Mouse (Mus musculus) forebrain, embryonic 13.5 days (tissue): Measurements from ENCODE around the gene Arpc4. TPM values are rescaled to one million over a fixed set of nuclear protein-coding genes. Genes with fewer than 3 reads are reported as not detected.

ENCODE experiments used
- ATAC-seq: fragments of 200-750 bp; cut with Nextera tagmentation; 2 replicates; pipeline ENCODE4 v1.8.0; 2017
- H3K27ac ChIP-seq: fragments of 300-500 bp; sonication (generic); 2 replicates; pipeline ENCODE4 v1.5.1; 2015; ENCODE audit warnings: inconsistent platforms, mild to moderate bottlenecking, moderate library complexity
- H3K27me3 ChIP-seq: fragments of 300-500 bp; sonication (generic); 2 replicates; pipeline ENCODE4 v1.6.1; 2015; ENCODE audit warnings: mild to moderate bottlenecking, inconsistent platforms
- H3K36me3 ChIP-seq: fragments of 300-500 bp; sonication (generic); 2 replicates; pipeline ENCODE4 v1.6.1; 2015; ENCODE audit warnings: mild to moderate bottlenecking, inconsistent platforms; ENCODE audit not compliant: poor library complexity, severe bottlenecking
- H3K4me1 ChIP-seq: fragments of 300-500 bp; sonication (generic); 2 replicates; pipeline ENCODE4 v1.6.1; 2015; ENCODE audit warnings: inconsistent platforms
- H3K4me2 ChIP-seq: fragments of 300-500 bp; sonication (generic); 2 replicates; pipeline ENCODE4 v1.6.1; 2015; ENCODE audit warnings: inconsistent platforms, mild to moderate bottlenecking, moderate library complexity
- H3K4me3 ChIP-seq: fragments of 300-500 bp; sonication (generic); 2 replicates; pipeline ENCODE4 v1.5.1; 2015; ENCODE audit warnings: mild to moderate bottlenecking, inconsistent platforms
- H3K9ac ChIP-seq: fragments of 300-500 bp; sonication (generic); 2 replicates; pipeline ENCODE4 v1.6.1; 2015; ENCODE audit warnings: mild to moderate bottlenecking, inconsistent platforms
- H3K9me3 ChIP-seq: fragments of 300-500 bp; sonication (generic); replicated peaks from 2 replicates; pipeline ENCODE4 v1.6.1; 2016; ENCODE audit warnings: inconsistent platforms
- WGBS: fragments of 180-500 bp; shearing (Covaris S2); methylation state at CpG from one replicate; pipeline ENCODE4 v1.1.7; 2015; 5-methylcytosine and 5-hydroxymethylcytosine counted together
- microRNA-seq: library from miRNA; unstranded; fragments of <30 nt; microRNA quantifications from one replicate; pipeline ENCODE4, GENCODE M21; 2016
- polyA plus RNA-seq: library from polyadenylated mRNA; unstranded; fragments of >200 nt; fragmentation: Nextera tagmentation; extraction: Ambion mirVana; gene quantifications from 2 replicates; pipeline ENCODE4 v1.2.1, GENCODE M21; 2015

The Arpc4 gene
- polyA plus RNA-seq, 1 experiment from 2014 or later, result 368 TPM

DNA sequence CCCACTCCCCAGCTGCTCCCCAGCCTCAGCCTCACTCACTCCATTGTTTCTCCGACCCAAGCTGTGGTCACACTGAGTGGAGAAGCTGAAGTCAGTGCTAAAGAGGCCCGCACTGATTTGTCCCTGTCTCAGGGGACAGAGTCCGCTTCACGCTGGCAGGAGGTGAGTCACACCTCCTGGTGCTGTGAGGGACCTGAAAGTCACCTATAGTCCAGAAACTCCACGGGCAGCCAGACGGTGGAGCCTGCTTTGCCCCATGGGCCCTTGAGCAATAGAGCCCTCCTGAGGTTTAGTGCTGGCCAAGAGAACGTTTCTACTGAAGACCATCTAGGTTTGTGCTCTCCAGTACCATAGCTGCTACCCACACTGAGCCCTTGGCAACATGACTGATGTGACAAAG, 56.8 kb downstream of the Arpc4 start:
- Histone ChIP-seq H3K27ac (no peak overlapping the region), H3K36me3 (no peaks in the 10 kb centered on the region), H3K4me3 (no peak overlapping the region), H3K9me3 (no peaks in the 10 kb centered on the region), H3K9ac (no peak overlapping the region), H3K27me3 (no peaks in the 10 kb centered on the region), H3K4me2 (no peak overlapping the region), H3K4me1 (no peaks in the 10 kb centered on the region)
- ATAC-seq, result no peak
- 70% methylated on average over 7 of the region's 7 CpGs for WGBS

DNA sequence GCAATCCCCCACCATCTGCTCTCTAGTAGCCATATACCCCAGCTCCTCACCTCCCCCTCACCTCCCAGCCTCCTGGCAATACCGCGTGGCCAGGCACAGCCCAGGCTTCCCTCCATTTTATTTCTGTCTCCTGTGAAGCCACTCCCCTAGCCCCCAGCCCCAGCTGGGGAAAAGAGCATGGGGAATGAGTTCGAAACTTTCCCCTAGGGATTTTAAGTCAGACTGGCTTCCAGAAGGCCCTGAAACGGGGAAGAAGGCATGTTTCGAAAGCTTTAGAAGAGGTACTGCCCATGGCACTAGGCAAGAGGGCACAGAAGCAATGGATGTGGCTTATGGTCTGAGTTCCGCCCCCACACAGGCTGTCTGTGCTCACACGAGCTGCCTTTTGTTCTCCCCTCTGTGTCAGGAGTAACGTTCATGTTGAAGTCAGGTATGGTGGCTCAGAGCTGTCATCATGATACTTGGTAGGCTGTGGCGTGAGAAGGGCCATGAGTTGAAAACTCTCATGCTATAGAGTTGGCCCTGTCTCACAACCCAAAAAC, 57.8 kb downstream of the Arpc4 start, which contains the start of gene Cidec:
Gene Cidec (minus strand): TSS at position 97 of the 542 bp plus-strand sequence.
- ATAC-seq, result no peak
- no peak within 1 kb of the TSS for H3K27ac ChIP-seq
- H3K4me1 ChIP-seq, result no peaks in the 10 kb centered on the region
- H3K4me2 ChIP-seq, result no peak within 1 kb of the TSS
- H3K9ac ChIP-seq, result no peak within 1 kb of the TSS
- no peaks in the 10 kb centered on the region for H3K36me3 ChIP-seq
- H3K4me3 ChIP-seq, result no peak within 1 kb of the TSS
- no peaks in the 10 kb centered on the region for H3K9me3 ChIP-seq
- WGBS, result 81% methylated on average over 9 of the region's 9 CpGs
- H3K27me3 ChIP-seq, result no peaks in the 10 kb centered on the region

DNA sequence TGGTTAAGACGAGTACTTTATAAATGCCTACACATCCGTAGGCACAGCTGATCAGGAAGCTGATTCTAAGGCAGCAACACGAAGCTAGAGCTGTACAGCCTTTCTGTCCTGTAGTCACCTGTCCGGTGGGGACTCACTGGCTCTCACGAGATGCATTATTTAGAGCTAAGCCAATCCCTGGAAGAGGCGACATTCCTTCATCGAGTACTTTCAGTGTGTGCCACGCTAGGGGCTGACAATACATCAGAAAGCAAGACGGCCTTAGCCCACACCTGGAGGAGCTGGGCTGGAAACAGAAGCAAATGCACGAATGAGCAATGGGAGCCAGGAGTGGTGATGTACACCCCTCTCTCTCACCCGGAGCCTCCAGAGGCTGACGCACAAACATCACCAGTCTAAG, 59.2 kb downstream of the Arpc4 start:
- H3K4me1 ChIP-seq, result no peaks in the 10 kb centered on the region
- H3K4me3 ChIP-seq, result no peak overlapping the region
- no peak overlapping the region for H3K9ac ChIP-seq
- H3K9me3 ChIP-seq, result no peaks in the 10 kb centered on the region
- 78% methylated on average over 12 of the region's 12 CpGs for WGBS
- H3K36me3 ChIP-seq, result no peaks in the 10 kb centered on the region
- H3K4me2 ChIP-seq, result no peak overlapping the region
- no peak overlapping the region for H3K27ac ChIP-seq
- ATAC-seq, result no peak
- no peaks in the 10 kb centered on the region for H3K27me3 ChIP-seq

DNA sequence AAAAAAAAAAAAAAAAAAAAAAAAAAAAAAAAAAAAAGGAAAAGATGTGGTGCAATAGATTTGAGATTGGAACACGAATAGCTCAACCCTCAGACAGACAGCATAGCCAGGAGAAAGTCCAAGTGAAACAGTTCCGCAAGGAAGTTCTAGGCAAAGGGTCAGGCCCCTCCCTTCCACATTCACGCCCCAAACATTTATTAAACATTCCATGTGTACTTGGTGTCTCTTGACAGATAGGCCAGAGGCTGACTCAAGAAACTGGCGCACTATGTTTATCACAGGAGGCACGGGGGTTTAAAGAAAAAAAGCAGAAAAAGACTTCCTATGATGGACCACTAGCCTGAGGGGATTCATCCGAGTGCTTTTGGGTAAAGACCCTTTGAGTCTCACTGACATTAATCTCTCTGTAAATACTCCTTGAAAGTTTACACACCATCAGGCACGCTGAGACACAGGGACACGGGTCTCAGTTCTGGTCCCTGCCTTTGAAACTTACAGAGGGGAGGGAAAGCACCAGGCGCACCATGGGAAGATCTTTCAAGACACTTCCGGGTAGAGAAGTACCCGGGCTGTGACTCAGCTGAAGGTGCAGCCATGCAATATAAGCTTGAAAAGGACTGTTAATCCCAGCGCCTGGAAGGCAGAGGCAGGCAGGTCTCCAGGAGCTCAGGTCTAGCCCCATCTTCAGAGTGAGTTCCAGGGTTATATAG, 61.0 kb downstream of the Arpc4 start:
- H3K27me3 ChIP-seq, result no peaks in the 10 kb centered on the region
- WGBS, result 64% methylated on average over 12 of the region's 12 CpGs
- H3K4me2 ChIP-seq, result no peak overlapping the region
- H3K9ac ChIP-seq, result no peak overlapping the region
- no peaks in the 10 kb centered on the region for H3K9me3 ChIP-seq
- no peak for ATAC-seq
- no peaks in the 10 kb centered on the region for H3K36me3 ChIP-seq
- peaks cover 10% of the 10 kb centered on the region for H3K4me1 ChIP-seq
- no peak overlapping the region for H3K27ac ChIP-seq
- H3K4me3 ChIP-seq, result no peak overlapping the region

Small RNA genes within 50 kb of the gene (microRNA-seq; reads per million reads assigned to microRNA genes)
- not detected for gene Gm24387

Other genes starting within 250 kb of the Arpc4 start
- 29.6 and 33.8 TPM in 2 replicates for gene Lhfpl4, start 182.7 kb upstream of the Arpc4 start, polyA plus RNA-seq
- gene Mtmr14, start 140.3 kb upstream of the Arpc4 start, polyA plus RNA-seq, result 42.5 and 45.4 TPM in 2 replicates
- gene Cpne9, start 95.8 kb upstream of the Arpc4 start, polyA plus RNA-seq, result 0.39 and 0.68 TPM in 2 replicates
- 20.0 and 21.5 TPM in 2 replicates for gene Brpf1, start 71.0 kb upstream of the Arpc4 start, polyA plus RNA-seq
- 11.4 and 13.3 TPM in 2 replicates for gene Ogg1, start 51.1 kb upstream of the Arpc4 start, polyA plus RNA-seq
- 56.1 and 62.7 TPM in 2 replicates for gene Camk1, start 34.1 kb upstream of the Arpc4 start, polyA plus RNA-seq
- gene Tada3, start 232 bp upstream of the Arpc4 start, polyA plus RNA-seq, result 65.4 and 70.6 TPM in 2 replicates
- 6.7 and 7.6 TPM in 2 replicates for gene Ttll3, start 11.1 kb downstream of the Arpc4 start, polyA plus RNA-seq
- gene Rpusd3, start 41.2 kb downstream of the Arpc4 start, polyA plus RNA-seq, result 20.8 and 24.4 TPM in 2 replicates
- gene Cidec, start 57.6 kb downstream of the Arpc4 start, polyA plus RNA-seq, result not detected in 2 replicates
- 86.0 and 92.1 TPM in 2 replicates for gene Jagn1, start 64.5 kb downstream of the Arpc4 start, polyA plus RNA-seq
- gene Il17re, start 80.4 kb downstream of the Arpc4 start, polyA plus RNA-seq, result 0.05 TPM in 1 of 2 replicates, not detected in the other
- gene Il17rc, start 93.3 kb downstream of the Arpc4 start, polyA plus RNA-seq, result 0.84 and 1.4 TPM in 2 replicates
- 47.4 and 47.5 TPM in 2 replicates for gene Creld1, start 105.2 kb downstream of the Arpc4 start, polyA plus RNA-seq
- gene Prrt3, start 123.8 kb downstream of the Arpc4 start, polyA plus RNA-seq, result 2.8 and 3.1 TPM in 2 replicates
- 84.7 and 87.8 TPM in 2 replicates for gene Emc3, start 153.5 kb downstream of the Arpc4 start, polyA plus RNA-seq
- gene Fancd2, start 153.6 kb downstream of the Arpc4 start, polyA plus RNA-seq, result 11.9 and 14.1 TPM in 2 replicates
- gene Fancd2os, start 222.6 kb downstream of the Arpc4 start, polyA plus RNA-seq, result 0.28 TPM in 1 of 2 replicates, not detected in the other
- 227 TPM in 2 replicates for gene Brk1, start 226.7 kb downstream of the Arpc4 start, polyA plus RNA-seq
- gene Vhl, start 245.8 kb downstream of the Arpc4 start, polyA plus RNA-seq, result 57.3 and 63.9 TPM in 2 replicates